ENCODE assay signal across 19 mouse cellular contexts in the genomic region with DNA sequence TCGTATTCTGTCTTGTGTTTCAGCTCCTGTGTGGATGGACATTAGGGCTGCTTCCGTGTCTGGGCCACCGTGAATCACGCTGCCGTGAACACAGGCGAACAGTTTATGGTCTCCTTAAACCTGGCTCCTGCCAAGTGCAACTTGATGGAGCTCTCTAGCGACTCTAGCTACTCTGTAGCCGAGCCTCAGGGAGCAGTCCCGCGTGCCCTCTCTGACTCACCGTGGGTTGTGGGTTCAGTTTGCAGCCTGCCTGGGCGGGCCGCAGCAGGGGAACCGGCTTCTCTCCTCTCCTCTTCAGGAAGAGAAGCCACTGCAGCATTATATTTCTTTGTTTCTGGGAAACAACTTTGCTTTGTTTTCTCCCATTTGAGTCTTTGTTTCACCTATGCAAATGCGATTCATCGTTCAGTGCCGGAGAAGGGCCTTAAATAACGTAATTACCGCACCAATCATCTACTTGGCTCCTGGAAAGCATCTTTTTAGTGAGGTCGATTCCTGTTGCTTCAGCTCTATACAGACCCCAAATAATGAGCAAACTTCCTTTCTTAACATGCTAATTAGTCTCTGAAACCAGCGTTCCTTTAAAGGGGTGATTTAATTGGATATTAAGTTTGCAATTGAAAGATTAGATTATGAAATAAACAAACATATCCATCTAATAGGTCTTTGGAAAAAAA.
DNase-seq lines count a peak whose midpoint lies in the region; ATAC-seq lines count a peak whose summit lies in the region.
"Had no signal": no experiment of that assay in that cellular context is flagged by ENCODE, and none has a peak within 500 bp of the region (broad histone marks: within the 10 kb centered on the region; RNA-seq: fewer than 3 reads in every experiment).

No protein-coding gene starts in this region.

- H3K4me3 ChIP-seq in forebrain, embryonic 12.5 days (replicated peaks), result no peak overlapping the region
- H3K4me3 ChIP-seq: heart, embryonic 15.5 days; hindbrain, embryonic 12.5 days; intestine, embryonic 15.5 days; limb, embryonic 15.5 days had no signal

- H3K4me1 ChIP-seq in forebrain, embryonic 12.5 days, result peaks cover 6% of the 10 kb centered on the region; the same call in 1 of the 2 replicates
- H3K4me1 ChIP-seq: heart, embryonic 15.5 days; hindbrain, embryonic 12.5 days; intestine, embryonic 15.5 days had no signal

- no peaks in the 10 kb centered on the region for H3K9me3 ChIP-seq in forebrain, embryonic 12.5 days
- H3K9me3 ChIP-seq: heart, embryonic 15.5 days; hindbrain, embryonic 12.5 days; intestine, embryonic 15.5 days; limb, embryonic 15.5 days had no signal

- ATAC-seq in forebrain, embryonic 12.5 days (ENCODE audit: low FRiP score), result peak; percentile 65; the same call in 1 of the 2 replicates
- ATAC-seq in granulocyte monocyte progenitor cell, adult 5-6 weeks (replicated peaks; ENCODE audit: poor library complexity, severe bottlenecking), result no peak
- ATAC-seq: intestine, embryonic 15.5 days had no signal

- H3K9ac ChIP-seq in forebrain, embryonic 12.5 days, result no peak overlapping the region
- H3K9ac ChIP-seq: heart, embryonic 15.5 days; hindbrain, embryonic 12.5 days; intestine, embryonic 15.5 days; limb, embryonic 15.5 days had no signal

- H3K4me2 ChIP-seq in forebrain, embryonic 12.5 days, result peak overlapping the region; percentile 38
- H3K4me2 ChIP-seq: heart, embryonic 15.5 days; hindbrain, embryonic 12.5 days; intestine, embryonic 15.5 days; limb, embryonic 15.5 days had no signal

- DNase-seq in embryo, embryonic 11 days, result peak; percentile 8
- DNase-seq in embryo, embryonic 10.5 days (ENCODE audit: low spot score), result no peak
- DNase-seq in layer of hippocampus, postnatal 10 days (ENCODE audit: low spot score in 2 of 2), result peak; percentile 4 to 14
- DNase-seq in layer of hippocampus, adult 9-10 months (ENCODE audit: low spot score), result no peak
- peak; percentile 5 for DNase-seq in kidney, postnatal 14 days
- no peak for DNase-seq in B cell, adult 2 months
- DNase-seq: adrenal gland, adult 8-10 months; cerebellum, adult 18-20 months; layer of hippocampus, adult 9-11 months; lung, adult 18-20 months; lung, postnatal 4 days; midbrain, embryonic 14.5 days; thymus, postnatal 14 days had no signal

- H3K27ac ChIP-seq in forebrain, embryonic 12.5 days, result no peak overlapping the region
- H3K27ac ChIP-seq: heart, embryonic 15.5 days; hindbrain, embryonic 12.5 days; intestine, embryonic 15.5 days; limb, embryonic 15.5 days had no signal

- no peaks in the 10 kb centered on the region for H3K36me3 ChIP-seq in forebrain, embryonic 12.5 days (replicated peaks)
- H3K36me3 ChIP-seq: heart, embryonic 15.5 days; hindbrain, embryonic 12.5 days; intestine, embryonic 15.5 days; limb, embryonic 15.5 days had no signal

- peaks cover 6% of the 10 kb centered on the region; the same call in 1 of the 2 replicates for H3K27me3 ChIP-seq in forebrain, embryonic 12.5 days
- H3K27me3 ChIP-seq: heart, embryonic 15.5 days; hindbrain, embryonic 12.5 days; intestine, embryonic 15.5 days; limb, embryonic 15.5 days had no signal

- WGBS in forebrain, embryonic 12.5 days, result 31% methylated on average over 21 of the region's 21 CpGs

Comparison
In these comparisons a context has a peak if more than half of its experiments do, and no peak if none do; other contexts are left out.
1. DNase-seq: peak in embryo, embryonic 11 days (single experiment), layer of hippocampus, postnatal 10 days (2 of 2) and kidney, postnatal 14 days (single experiment); none in embryo, embryonic 10.5 days (single experiment), layer of hippocampus, adult 9-10 months (single experiment) and B cell, adult 2 months (0 of 2).